Mouse (Mus musculus) myocyte (in vitro differentiated cells): ENCODE data around the gene Jazf1.

ENCODE experiments used
- CEBPB ChIP-seq: IDR thresholded peaks from 2 replicates; pipeline ENCODE4 v1.6.1; 2011; ENCODE audit warnings: mild to moderate bottlenecking, moderate library complexity; ENCODE audit not compliant: poor library complexity, insufficient read depth, severe bottlenecking
- MAX ChIP-seq: IDR thresholded peaks from one replicate; pipeline ENCODE4 v1.6.1; 2011; ENCODE audit warnings: low read depth, mild to moderate bottlenecking, control low read depth
- MYOD1 ChIP-seq, 3 experiments: IDR thresholded peaks; one replicate each; pipeline ENCODE4 v1.6.1; 2011; ENCODE audit warnings: control low read depth in 2 of 3, low read depth in 2 of 3, mild to moderate bottlenecking in 2 of 3, moderate library complexity in 1 of 3; ENCODE audit not compliant: insufficient read length in 2 of 3, control insufficient read depth in 1 of 3
- MYOG ChIP-seq, 3 experiments: IDR thresholded peaks; one replicate each; pipeline ENCODE4 v1.6.1; 2011; ENCODE audit warnings: control low read depth in 2 of 3, low read depth in 2 of 3, mild to moderate bottlenecking in 2 of 3; ENCODE audit not compliant: insufficient read length in 2 of 3, control insufficient read depth in 1 of 3, insufficient read depth in 1 of 3
- POLR2A ChIP-seq: IDR thresholded peaks from one replicate; pipeline ENCODE4 v1.6.1; 2011; ENCODE audit warnings: low read depth, mild to moderate bottlenecking, control low read depth, moderate library complexity; ENCODE audit not compliant: insufficient read length
- POLR2AphosphoS2 ChIP-seq: IDR thresholded peaks from one replicate; pipeline ENCODE4 v1.6.1; 2011; ENCODE audit warnings: low read depth, control low read depth; ENCODE audit not compliant: insufficient read length
- REST ChIP-seq: IDR thresholded peaks from one replicate; pipeline ENCODE4 v1.6.1; 2011; ENCODE audit warnings: mild to moderate bottlenecking, control low read depth, moderate library complexity; ENCODE audit not compliant: insufficient read depth, insufficient read length
- SRF ChIP-seq: IDR thresholded peaks from one replicate; pipeline ENCODE4 v1.6.1; 2011; ENCODE audit warnings: low read depth; ENCODE audit not compliant: control insufficient read depth, insufficient read length
- TCF12 ChIP-seq: IDR thresholded peaks from one replicate; pipeline ENCODE4 v1.6.1; 2011; ENCODE audit warnings: mild to moderate bottlenecking, control low read depth; ENCODE audit not compliant: poor library complexity, insufficient read depth, severe bottlenecking
- TCF3 ChIP-seq: IDR thresholded peaks from one replicate; pipeline ENCODE4 v1.6.1; 2011; ENCODE audit warnings: low read depth, control low read depth; ENCODE audit not compliant: insufficient read length
- USF1 ChIP-seq: IDR thresholded peaks from one replicate; pipeline ENCODE4 v1.6.1; 2011; ENCODE audit warnings: low read depth, mild to moderate bottlenecking, control low read depth, moderate library complexity

- no peak for TF ChIP-seq MYOD1 (IDR thresholded peaks at IDR 0.05; ENCODE audit: control insufficient read depth in 1 of 3, insufficient read length in 2 of 3, low read depth in 2 of 3)
- no peak for TF ChIP-seq POLR2A
- no peak for TF ChIP-seq SRF
- no peak for TF ChIP-seq TCF12
- no peak for TF ChIP-seq POLR2AphosphoS2
- TF ChIP-seq USF1 = no peak
- no peak for TF ChIP-seq MYOG (IDR thresholded peaks at IDR 0.05; ENCODE audit: control insufficient read depth in 1 of 3, insufficient read depth in 1 of 3, insufficient read length in 2 of 3, low read depth in 2 of 3)
- TF ChIP-seq CEBPB = no peak
- TF ChIP-seq MAX = no peak
- no peak for TF ChIP-seq TCF3
- no peak for TF ChIP-seq REST
These were observed 113.1 kb downstream of the Jazf1 start for GRCm38 (mm10) chr6:52955304-52955703.
